Mouse (Mus musculus): ENCODE data around the gene Hoxd13. TPM values are rescaled to one million over a fixed set of nuclear protein-coding genes. Genes with fewer than 3 reads are reported as not detected.
A peak's percentile ranks its signal among the peaks of the same experiment; 100 is the strongest.

The Hoxd13 gene
- total and polyA plus RNA-seq, 2 experiments from 2014 or later = not detected

DNA sequence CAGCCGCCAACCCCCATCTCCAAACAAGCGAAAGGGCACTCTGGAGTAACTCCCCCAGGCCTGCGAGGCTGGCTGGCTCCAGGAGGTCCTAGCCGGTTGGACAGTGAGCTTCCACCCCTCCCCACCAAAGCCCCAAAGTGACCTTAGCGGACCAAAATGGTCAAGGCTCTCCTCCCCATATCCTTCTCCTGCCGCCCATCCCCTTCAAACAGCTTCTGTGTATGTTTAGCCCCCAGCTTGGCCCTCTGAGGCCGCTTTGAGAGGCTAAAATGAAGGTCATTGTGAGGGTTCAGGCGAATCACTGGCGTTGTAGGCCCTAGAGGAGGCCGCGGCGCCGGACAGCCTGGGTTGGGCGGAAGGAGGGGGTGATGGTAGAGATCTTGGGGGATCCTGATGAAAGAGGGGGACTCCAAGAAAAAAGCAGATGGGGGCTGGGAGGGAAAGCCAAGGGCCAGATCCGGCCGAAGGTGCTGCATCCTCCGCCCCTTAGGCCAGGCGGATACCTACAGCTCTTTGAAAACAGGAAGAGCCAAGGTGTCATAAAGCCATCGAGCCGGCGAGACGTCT is 32.5 kb downstream of the Hoxd13 start:
- Histone ChIP-seq H3K9me3 (ENCODE audit: low read length) (no peaks in the 10 kb centered on the region), H3K36me3 (ENCODE audit: insufficient read depth) (no peaks in the 10 kb centered on the region), H3K27ac (ENCODE audit: low read depth, low read length) (no peak overlapping the region), H3K4me3 (ENCODE audit: low read depth, low read length) (no peak overlapping the region), H3K4me1 (ENCODE audit: insufficient read depth) (no peaks in the 10 kb centered on the region), H3K9ac (no peak overlapping the region), H3K4me2 (ENCODE audit: low read depth) (no peak overlapping the region), H3K27me3 (ENCODE audit: insufficient read depth, low read length) (peaks cover 80% of the 10 kb centered on the region)
- no peak for TF ChIP-seq CTCF (IDR thresholded peaks at IDR 0.05; ENCODE audit: low read depth)
- DNase-seq (no peak), ATAC-seq (no peak)
- 3% methylated on average over 22 of the region's 22 CpGs for WGBS

DNA sequence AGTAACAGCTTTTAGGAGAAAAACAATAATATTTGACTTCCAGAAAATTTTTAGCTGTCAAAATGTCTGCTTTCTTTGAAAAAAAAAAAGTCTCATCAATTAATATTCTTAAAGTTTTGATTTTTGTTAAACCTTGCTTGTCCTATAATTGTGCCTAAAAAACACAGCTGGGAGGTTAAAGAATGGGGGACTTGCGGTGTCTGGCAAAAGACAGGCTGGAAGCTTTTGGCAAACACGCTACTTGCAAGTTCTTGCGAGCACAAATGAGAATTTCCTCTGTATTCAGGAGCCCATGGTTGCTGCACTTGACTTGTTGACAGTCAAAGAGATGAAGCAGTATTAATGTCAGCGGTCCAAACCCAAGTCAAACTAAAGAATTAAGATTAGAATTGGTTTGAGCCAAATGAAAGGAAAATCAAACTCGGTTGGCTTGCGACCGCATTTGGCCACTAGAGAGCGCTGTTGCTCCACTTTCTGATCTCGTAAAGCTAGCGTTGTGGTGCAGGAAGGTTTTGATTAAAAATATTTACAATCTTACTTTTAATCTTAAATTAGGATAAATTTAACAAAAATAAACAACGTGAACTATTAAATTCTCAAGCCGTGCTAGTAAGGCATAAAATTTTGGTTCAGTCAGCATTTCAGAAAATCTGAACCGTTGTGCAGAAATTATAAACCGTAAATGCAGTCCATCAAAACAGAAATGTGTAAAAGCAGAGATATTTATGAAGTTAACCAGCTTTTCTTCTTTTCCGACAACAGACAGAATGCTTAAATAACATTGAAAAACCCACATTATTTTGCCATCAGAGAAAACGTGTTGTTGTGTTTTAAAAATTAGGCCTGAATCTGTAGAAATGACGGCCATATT is 34.1 kb downstream of the Hoxd13 start:
- H3K9me3 ChIP-seq (ENCODE audit: low read length) = no peaks in the 10 kb centered on the region
- DNase-seq (peak; percentile 94), ATAC-seq (peak; percentile 58; the same call in 1 of the 2 replicates)
- WGBS = 10% methylated on average over 17 of the region's 17 CpGs
- no peaks in the 10 kb centered on the region for H3K36me3 ChIP-seq (ENCODE audit: insufficient read depth)
- H3K9ac ChIP-seq = no peak overlapping the region
- no peak overlapping the region for H3K4me3 ChIP-seq (ENCODE audit: low read depth, low read length)
- peak; percentile 91 for TF ChIP-seq CTCF (IDR thresholded peaks at IDR 0.05; ENCODE audit: low read depth)
- H3K27ac ChIP-seq (ENCODE audit: low read depth, low read length) = no peak overlapping the region
- no peaks in the 10 kb centered on the region for H3K4me1 ChIP-seq (ENCODE audit: insufficient read depth)
- H3K4me2 ChIP-seq (ENCODE audit: low read depth) = no peak overlapping the region
- peaks cover 78% of the 10 kb centered on the region for H3K27me3 ChIP-seq (ENCODE audit: insufficient read depth, low read length)

GRCm38 (mm10) chr2:74702820-74703219 is 34.7 kb downstream of the Hoxd13 start:
- Histone ChIP-seq H3K27ac (ENCODE audit: low read depth, low read length) (no peak overlapping the region), H3K9ac (no peak overlapping the region), H3K4me1 (ENCODE audit: insufficient read depth) (no peaks in the 10 kb centered on the region), H3K36me3 (ENCODE audit: insufficient read depth) (no peaks in the 10 kb centered on the region), H3K4me3 (ENCODE audit: low read depth, low read length) (no peak overlapping the region), H3K4me2 (ENCODE audit: low read depth) (no peak overlapping the region), H3K27me3 (ENCODE audit: insufficient read depth, low read length) (peaks cover 78% of the 10 kb centered on the region), H3K9me3 (ENCODE audit: low read length) (no peaks in the 10 kb centered on the region)
- TF ChIP-seq CTCF (IDR thresholded peaks at IDR 0.05; ENCODE audit: low read depth) = no peak
- WGBS = 14% methylated on average over 6 of the region's 6 CpGs
- no peak for DNase-seq
- no peak for ATAC-seq

GRCm38 (mm10) chr2:74703317-74703716 is 35.2 kb downstream of the Hoxd13 start:
- Histone ChIP-seq H3K36me3 (ENCODE audit: insufficient read depth) (no peaks in the 10 kb centered on the region), H3K4me2 (ENCODE audit: low read depth) (no peak overlapping the region), H3K4me3 (ENCODE audit: low read depth, low read length) (no peak overlapping the region), H3K4me1 (ENCODE audit: insufficient read depth) (no peaks in the 10 kb centered on the region), H3K9ac (no peak overlapping the region), H3K27me3 (ENCODE audit: insufficient read depth, low read length) (peaks cover 82% of the 10 kb centered on the region), H3K9me3 (ENCODE audit: low read length) (no peaks in the 10 kb centered on the region), H3K27ac (ENCODE audit: low read depth, low read length) (no peak overlapping the region)
- WGBS = 3% methylated on average over 10 of the region's 10 CpGs
- no peak for DNase-seq
- TF ChIP-seq CTCF (IDR thresholded peaks at IDR 0.05; ENCODE audit: low read depth) = no peak
- no peak for ATAC-seq

GRCm38 (mm10) chr2:74703720-74704392 is 35.7 kb downstream of the Hoxd13 start:
- no peak for DNase-seq
- no peak for ATAC-seq
- H3K27me3 ChIP-seq (ENCODE audit: insufficient read depth, low read length) = peaks cover 85% of the 10 kb centered on the region
- WGBS = 1% methylated on average over 26 of the region's 26 CpGs
- H3K4me1 ChIP-seq (ENCODE audit: insufficient read depth) = no peaks in the 10 kb centered on the region
- no peak overlapping the region for H3K4me3 ChIP-seq (ENCODE audit: low read depth, low read length)
- no peaks in the 10 kb centered on the region for H3K9me3 ChIP-seq (ENCODE audit: low read length)
- no peak overlapping the region for H3K9ac ChIP-seq
- no peak for TF ChIP-seq CTCF (IDR thresholded peaks at IDR 0.05; ENCODE audit: low read depth)
- no peak overlapping the region for H3K4me2 ChIP-seq (ENCODE audit: low read depth)
- no peaks in the 10 kb centered on the region for H3K36me3 ChIP-seq (ENCODE audit: insufficient read depth)
- no peak overlapping the region for H3K27ac ChIP-seq (ENCODE audit: low read depth, low read length)

- WGBS = 4% methylated on average over 51 of the region's 52 CpGs
- ATAC-seq (no peak), DNase-seq (no peak)
- H3K9me3 ChIP-seq (ENCODE audit: low read length) = no peaks in the 10 kb centered on the region
- H3K27me3 ChIP-seq (ENCODE audit: insufficient read depth, low read length) = peaks cover 85% of the 10 kb centered on the region
- H3K4me3 ChIP-seq (ENCODE audit: low read depth, low read length) = peak within 1 kb of the TSS; percentile 26
- no peaks in the 10 kb centered on the region for H3K4me1 ChIP-seq (ENCODE audit: insufficient read depth)
- H3K27ac ChIP-seq (ENCODE audit: low read depth, low read length) = no peak within 1 kb of the TSS
- no peaks in the 10 kb centered on the region for H3K36me3 ChIP-seq (ENCODE audit: insufficient read depth)
- peak within 1 kb of the TSS; percentile 45 for H3K4me2 ChIP-seq (ENCODE audit: low read depth)
- H3K9ac ChIP-seq = no peak within 1 kb of the TSS
- TF ChIP-seq CTCF (IDR thresholded peaks at IDR 0.05; ENCODE audit: low read depth) = no peak
Measured at GRCm38 (mm10) chr2:74704393-74704998, 36.4 kb downstream of the Hoxd13 start, which contains the start of gene Hoxd8. Hoxd8 (plus strand) TSS chr2:74704615.
